Mouse (Mus musculus) retina, embryonic 14.5 days (tissue): Measurements from ENCODE around the gene Sdc1.

ENCODE experiments used
- DNase-seq: peaks from one replicate; pipeline ENCODE4 v3.0.0-alpha.2; 2015; ENCODE audit warnings: low spot score

Sdc1 gene

DNA sequence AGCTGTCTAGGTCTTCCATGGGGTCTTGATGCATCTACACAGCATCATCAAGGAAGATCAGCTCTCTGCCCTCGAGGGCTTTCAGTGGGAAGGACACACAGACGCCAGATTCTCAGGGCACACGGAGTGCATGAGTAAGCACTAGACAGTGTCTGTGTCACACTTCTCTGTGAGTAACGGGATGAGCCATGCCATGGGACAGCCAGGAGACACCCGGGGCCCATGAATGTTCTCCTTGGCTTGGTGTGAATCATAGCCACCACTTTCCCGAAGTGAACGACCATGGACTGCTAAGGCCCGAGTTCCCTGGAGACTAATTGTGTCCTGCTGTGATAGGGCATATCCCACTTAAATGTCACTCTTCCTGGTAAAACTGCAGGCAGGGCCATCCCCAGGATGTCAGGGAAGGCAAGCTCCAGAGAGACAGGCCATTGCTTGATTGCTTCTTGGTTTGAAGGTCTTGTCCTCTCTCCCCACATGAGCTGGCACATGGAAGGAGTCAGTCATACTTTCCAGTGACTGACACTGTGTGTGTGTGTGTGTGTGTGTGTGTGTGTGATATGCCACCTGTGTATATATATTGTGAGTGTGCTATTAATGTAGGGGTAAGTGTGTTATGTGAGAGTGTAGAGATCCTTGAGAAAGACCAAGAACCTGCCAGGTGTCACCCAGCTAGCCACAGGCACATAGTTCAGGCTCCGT, 56.0 kb downstream of the Sdc1 start:
- DNase-seq, result no peak

DNA sequence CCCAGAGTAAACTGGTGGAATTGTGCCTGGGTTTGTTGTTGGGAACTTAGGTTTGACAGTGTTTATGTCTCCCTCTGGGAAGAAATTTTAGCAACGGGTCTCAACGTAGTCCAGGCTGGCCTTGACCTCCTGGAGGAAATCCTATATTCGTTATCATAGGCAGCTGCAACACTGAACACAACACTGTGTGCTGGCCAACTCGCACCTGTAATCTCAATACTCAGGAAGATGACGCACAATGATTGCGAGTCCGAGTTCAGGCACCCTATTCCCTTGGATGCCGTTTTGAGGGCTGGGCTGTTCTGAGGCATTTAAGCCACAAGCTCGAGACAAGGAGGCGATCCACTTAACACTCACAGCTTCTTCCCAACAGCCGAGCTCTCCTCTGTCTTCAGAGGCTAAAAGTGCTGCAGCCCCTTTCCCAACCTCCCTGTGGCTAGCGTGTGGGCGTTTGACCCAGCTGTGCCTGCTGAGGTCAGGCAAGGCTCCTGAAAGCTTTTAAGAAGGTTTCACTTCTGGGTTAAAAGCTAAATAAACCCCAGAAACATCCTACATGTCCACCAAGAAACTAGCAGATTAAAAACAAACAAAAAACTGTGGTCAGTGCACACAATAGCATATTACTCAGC, 58.0 kb downstream of the Sdc1 start:
- DNase-seq, result no peak

DNA sequence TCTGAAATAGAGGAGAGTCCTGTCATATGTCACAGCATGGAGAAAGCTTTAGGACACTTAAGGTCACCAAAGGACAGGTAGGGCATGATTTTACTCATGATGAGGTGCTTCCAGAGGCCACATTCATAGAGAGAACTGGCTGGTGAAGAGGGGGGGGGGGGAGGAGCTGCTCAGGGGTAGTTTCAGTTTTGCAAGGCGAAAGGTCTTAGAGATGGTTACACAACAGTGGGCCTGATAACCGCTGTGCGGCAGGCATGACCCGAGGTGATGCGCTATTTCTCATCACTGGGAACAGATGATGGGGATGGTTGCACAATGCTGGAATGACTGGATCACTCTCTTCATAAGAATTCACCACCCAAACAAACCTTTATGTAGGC, 58.5 kb downstream of the Sdc1 start:
- DNase-seq, result no peak

DNA sequence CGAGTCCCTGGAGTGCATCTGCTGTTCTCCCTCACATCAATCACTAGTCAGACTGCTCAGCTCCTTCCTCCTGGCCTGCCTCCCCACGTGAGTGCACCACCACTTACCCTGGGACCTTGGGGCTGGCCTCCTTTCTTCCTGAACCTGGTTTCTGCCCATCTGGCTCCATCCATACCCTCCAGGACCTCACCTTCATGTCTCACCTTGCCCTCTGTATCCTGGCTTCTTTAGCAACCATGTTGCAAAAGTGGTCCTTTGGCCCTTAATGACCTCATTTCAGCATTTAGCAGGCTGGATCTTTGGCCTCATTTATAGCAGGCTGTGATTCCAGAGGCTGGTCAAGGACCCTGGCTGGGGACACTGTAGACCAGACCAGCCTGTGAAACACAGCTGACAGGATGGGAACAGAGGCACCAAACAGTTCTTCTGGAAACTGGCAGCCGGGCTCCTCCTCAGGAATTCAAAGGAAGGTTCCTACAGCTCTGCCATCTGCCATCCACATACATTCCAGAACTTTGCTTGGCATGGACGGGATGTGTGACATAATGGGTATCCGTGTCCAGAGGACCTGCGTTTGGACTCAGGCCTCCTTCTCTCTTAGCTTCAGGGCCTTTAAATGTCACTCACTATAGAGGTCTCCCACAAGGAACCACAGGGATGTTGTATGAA, 60.0 kb downstream of the Sdc1 start:
- no peak for DNase-seq

DNA sequence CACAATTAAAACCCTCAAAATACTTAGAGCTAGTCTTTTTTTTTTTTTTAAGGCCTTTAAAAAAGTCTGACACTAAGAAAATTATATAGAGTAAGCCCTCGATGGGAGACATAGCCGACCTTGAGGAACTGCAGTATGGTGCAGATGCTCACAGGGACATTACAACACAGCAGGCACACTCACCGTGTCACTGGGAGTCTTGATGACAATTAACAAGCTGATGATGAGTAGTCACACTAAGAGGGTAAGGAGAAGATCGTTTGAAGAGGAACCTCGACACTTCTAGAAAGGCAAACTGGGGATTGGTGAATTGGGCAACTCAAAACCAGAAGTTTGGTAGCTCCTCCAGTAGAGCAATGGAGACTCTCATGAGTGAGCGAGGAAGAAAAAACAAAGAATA, 60.6 kb downstream of the Sdc1 start:
- no peak for DNase-seq

DNA sequence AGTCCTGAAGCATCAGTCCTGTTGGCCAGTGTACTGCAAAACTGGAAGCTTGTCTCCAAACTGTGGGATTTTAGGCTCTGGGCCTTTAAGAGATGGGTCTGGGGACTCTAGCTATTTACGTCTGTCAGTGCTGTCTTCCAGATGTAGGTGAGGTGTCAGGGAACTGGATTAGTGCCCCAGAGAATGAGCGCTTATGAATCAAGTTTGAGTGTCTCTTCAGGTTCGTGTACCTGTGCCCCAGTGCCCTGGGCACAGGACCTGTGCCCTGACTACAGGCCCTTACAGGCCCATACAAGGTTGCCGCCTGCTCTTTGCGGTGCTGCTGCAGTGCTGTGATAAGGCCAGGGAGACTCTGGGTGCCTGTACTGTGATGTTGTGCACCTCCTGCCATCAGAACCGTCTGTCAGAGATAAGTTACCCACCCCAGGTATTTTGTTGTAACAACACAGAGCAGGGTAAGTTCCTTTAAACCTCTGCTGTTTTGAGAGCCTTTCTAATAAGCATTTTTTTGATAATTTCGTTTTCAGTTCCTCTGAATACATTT, 69.7 kb downstream of the Sdc1 start:
- no peak for DNase-seq

DNA sequence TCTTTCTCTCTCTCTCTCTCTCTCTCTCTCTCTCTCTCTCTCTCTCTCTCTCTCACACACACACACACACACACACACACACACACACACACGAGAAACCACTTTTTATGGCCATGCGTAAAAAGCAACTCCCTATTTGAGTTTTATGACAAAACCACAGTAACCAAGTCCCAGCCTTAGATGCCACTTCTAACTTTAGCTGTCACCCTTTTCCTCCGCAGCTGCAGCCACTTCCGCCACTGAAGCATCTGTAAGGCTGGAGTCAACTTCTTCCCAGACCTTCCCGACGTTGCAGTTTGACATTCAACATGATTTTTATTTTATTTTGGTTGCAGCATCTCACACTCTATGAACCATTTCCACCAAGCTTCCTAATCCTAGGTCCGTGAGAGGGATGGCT, 71.6 kb downstream of the Sdc1 start:
- DNase-seq, result no peak
